Mouse (Mus musculus): ENCODE results near the gene Ap3b1.

GRCm38 (mm10) chr13:94367869-94368268, 9.1 kb downstream of the Ap3b1 start:
- TF ChIP-seq CTCF (IDR thresholded peaks at IDR 0.05; ENCODE audit: control insufficient read depth, insufficient read depth, low read length), result no peak
- TF ChIP-seq POLR2A (IDR thresholded peaks at IDR 0.05; ENCODE audit: borderline replicate concordance, control insufficient read depth, low read depth, low read length), result no peak

Data from bone marrow, adult 2 months (tissue).